Mouse (Mus musculus) thymus, postnatal 10 days (tissue): ENCODE results near the gene Pkd1.

ENCODE experiments used
- DNase-seq, 2 experiments: peaks; one replicate each; pipeline ENCODE4 v3.0.0; 2021; ENCODE audit warnings: low spot score in 2 of 2

Pkd1 gene

GRCm38 (mm10) chr17:24604557-24604956 lies 54.9 kb downstream of the Pkd1 start:
- no peak for DNase-seq

GRCm38 (mm10) chr17:24608370-24608769 lies 58.7 kb downstream of the Pkd1 start:
- no peak for DNase-seq

- DNase-seq, result no peak
Measured at GRCm38 (mm10) chr17:24608874-24609273, 59.2 kb downstream of the Pkd1 start.

- no peak for DNase-seq
Measured at GRCm38 (mm10) chr17:24610711-24611110, 61.1 kb downstream of the Pkd1 start.

- no peak for DNase-seq
Measured at GRCm38 (mm10) chr17:24617561-24618194, 68.0 kb downstream of the Pkd1 start.

GRCm38 (mm10) chr17:24625472-24625871 lies 75.8 kb downstream of the Pkd1 start:
- no peak for DNase-seq

GRCm38 (mm10) chr17:24628646-24629045 lies 79.0 kb downstream of the Pkd1 start:
- DNase-seq, result peak; percentile 37 to 74

- no peak for DNase-seq
Measured at GRCm38 (mm10) chr17:24630072-24630471, 80.4 kb downstream of the Pkd1 start.

- DNase-seq, result peak; percentile 86 to 91
Measured at GRCm38 (mm10) chr17:24632167-24632812, 82.7 kb downstream of the Pkd1 start, which contains the start of the genes Tsc2 and Nthl1. Tsc2 (minus strand) TSS chr17:24632630. Nthl1 (plus strand) TSS chr17:24632680.

- no peak for DNase-seq
Measured at GRCm38 (mm10) chr17:24632813-24633449, 83.3 kb downstream of the Pkd1 start.

GRCm38 (mm10) chr17:24633831-24634230 lies 84.2 kb downstream of the Pkd1 start:
- DNase-seq, result no peak

GRCm38 (mm10) chr17:24635024-24635423 lies 85.4 kb downstream of the Pkd1 start:
- no peak for DNase-seq

GRCm38 (mm10) chr17:24635694-24636093 lies 86.1 kb downstream of the Pkd1 start:
- no peak for DNase-seq

GRCm38 (mm10) chr17:24636781-24637481 lies 87.3 kb downstream of the Pkd1 start:
- DNase-seq, result no peak

GRCm38 (mm10) chr17:24638214-24638613 lies 88.6 kb downstream of the Pkd1 start:
- DNase-seq, result no peak

GRCm38 (mm10) chr17:24638840-24639239 lies 89.2 kb downstream of the Pkd1 start:
- DNase-seq, result no peak

- no peak for DNase-seq
Measured at GRCm38 (mm10) chr17:24639571-24639988, 89.9 kb downstream of the Pkd1 start.

- no peak for DNase-seq
Measured at GRCm38 (mm10) chr17:24640119-24640518, 90.5 kb downstream of the Pkd1 start.

- DNase-seq, result no peak
Measured at GRCm38 (mm10) chr17:24640581-24640980, 90.9 kb downstream of the Pkd1 start.

GRCm38 (mm10) chr17:24641944-24642343 lies 92.3 kb downstream of the Pkd1 start:
- no peak for DNase-seq

GRCm38 (mm10) chr17:24642791-24643343 lies 93.2 kb downstream of the Pkd1 start:
- DNase-seq, result no peak
